Mouse (Mus musculus): ENCODE data around the gene Eya2. TPM values are rescaled to one million over a fixed set of nuclear protein-coding genes. Genes with fewer than 3 reads are reported as not detected.

Eya2 gene
- polyA plus RNA-seq, 1 experiment from 2014 or later = 3.5 TPM

GRCm38 (mm10) chr2:165667096-165667495 is 72.3 kb downstream of the Eya2 start:
- H3K9ac ChIP-seq (replicated peaks; ENCODE audit: low read depth, low read length) = no peak overlapping the region
- H3K27ac ChIP-seq (ENCODE audit: low read length) = no peak overlapping the region
- no peak for ATAC-seq
- H3K9me3 ChIP-seq (ENCODE audit: control insufficient read depth, low read length) = no peaks in the 10 kb centered on the region
- WGBS = 84% methylated on average over 2 of the region's 2 CpGs
- H3K27me3 ChIP-seq (replicated peaks; ENCODE audit: control insufficient read depth, insufficient read depth, low read length) = no peaks in the 10 kb centered on the region
- no peak overlapping the region for H3K4me3 ChIP-seq (replicated peaks; ENCODE audit: low read length)
- no peak overlapping the region for H3K4me2 ChIP-seq (ENCODE audit: low read length)
- no peaks in the 10 kb centered on the region for H3K4me1 ChIP-seq (replicated peaks; ENCODE audit: control insufficient read depth, insufficient read depth, low read length)
- H3K36me3 ChIP-seq (ENCODE audit: control insufficient read depth, insufficient read depth) = no peaks in the 10 kb centered on the region

GRCm38 (mm10) chr2:165682719-165683118 is 87.9 kb downstream of the Eya2 start:
- 10% methylated on average over 4 of the region's 6 CpGs for WGBS
- no peaks in the 10 kb centered on the region for H3K27me3 ChIP-seq (replicated peaks; ENCODE audit: control insufficient read depth, insufficient read depth, low read length)
- H3K27ac ChIP-seq (ENCODE audit: low read length) = no peak overlapping the region
- H3K4me2 ChIP-seq (ENCODE audit: low read length) = no peak overlapping the region
- H3K9ac ChIP-seq (replicated peaks; ENCODE audit: low read depth, low read length) = no peak overlapping the region
- no peaks in the 10 kb centered on the region for H3K36me3 ChIP-seq (ENCODE audit: control insufficient read depth, insufficient read depth)
- H3K4me1 ChIP-seq (replicated peaks; ENCODE audit: control insufficient read depth, insufficient read depth, low read length) = peaks cover 4% of the 10 kb centered on the region; the same call in 1 of the 2 replicates
- no peak for ATAC-seq
- H3K4me3 ChIP-seq (replicated peaks; ENCODE audit: low read length) = no peak overlapping the region
- no peaks in the 10 kb centered on the region for H3K9me3 ChIP-seq (ENCODE audit: control insufficient read depth, low read length)

GRCm38 (mm10) chr2:165687516-165687915 is 92.7 kb downstream of the Eya2 start:
- H3K27me3 ChIP-seq (replicated peaks; ENCODE audit: control insufficient read depth, insufficient read depth, low read length) = no peaks in the 10 kb centered on the region
- H3K4me3 ChIP-seq (replicated peaks; ENCODE audit: low read length) = no peak overlapping the region
- H3K9me3 ChIP-seq (ENCODE audit: control insufficient read depth, low read length) = no peaks in the 10 kb centered on the region
- peaks cover 5% of the 10 kb centered on the region; the same call in 1 of the 2 replicates for H3K4me1 ChIP-seq (replicated peaks; ENCODE audit: control insufficient read depth, insufficient read depth, low read length)
- H3K36me3 ChIP-seq (ENCODE audit: control insufficient read depth, insufficient read depth) = no peaks in the 10 kb centered on the region
- WGBS = 40% methylated on average over 8 of the region's 8 CpGs
- no peak for ATAC-seq
- no peak overlapping the region for H3K27ac ChIP-seq (ENCODE audit: low read length)
- H3K4me2 ChIP-seq (ENCODE audit: low read length) = no peak overlapping the region
- H3K9ac ChIP-seq (replicated peaks; ENCODE audit: low read depth, low read length) = no peak overlapping the region

- H3K9me3 ChIP-seq (ENCODE audit: control insufficient read depth, low read length) = no peaks in the 10 kb centered on the region
- 0 out of 2 replicates have a peak, but pooled peaks cover 2% of the 10 kb centered on the region for H3K4me1 ChIP-seq (replicated peaks; ENCODE audit: control insufficient read depth, insufficient read depth, low read length)
- H3K36me3 ChIP-seq (ENCODE audit: control insufficient read depth, insufficient read depth) = no peaks in the 10 kb centered on the region
- no peak overlapping the region for H3K27ac ChIP-seq (ENCODE audit: low read length)
- H3K9ac ChIP-seq (replicated peaks; ENCODE audit: low read depth, low read length) = no peak overlapping the region
- ATAC-seq = no peak
- H3K27me3 ChIP-seq (replicated peaks; ENCODE audit: control insufficient read depth, insufficient read depth, low read length) = no peaks in the 10 kb centered on the region
- H3K4me3 ChIP-seq (replicated peaks; ENCODE audit: low read length) = no peak overlapping the region
- 95% methylated on average over 4 of the region's 4 CpGs for WGBS
- no peak overlapping the region for H3K4me2 ChIP-seq (ENCODE audit: low read length)
Observed at GRCm38 (mm10) chr2:165688896-165689295, 94.1 kb downstream of the Eya2 start.

GRCm38 (mm10) chr2:165691016-165691415 is 96.2 kb downstream of the Eya2 start:
- WGBS = 87% methylated on average over 3 of the region's 3 CpGs
- H3K4me3 ChIP-seq (replicated peaks; ENCODE audit: low read length) = no peak overlapping the region

GRCm38 (mm10) chr2:165692944-165693660 is 98.3 kb downstream of the Eya2 start:
- H3K9me3 ChIP-seq (ENCODE audit: control insufficient read depth, low read length) = no peaks in the 10 kb centered on the region
- H3K4me3 ChIP-seq (replicated peaks; ENCODE audit: low read length) = no peak overlapping the region
- 68% methylated on average over 4 of the region's 4 CpGs for WGBS
- H3K27me3 ChIP-seq (replicated peaks; ENCODE audit: control insufficient read depth, insufficient read depth, low read length) = no peaks in the 10 kb centered on the region
- no peak overlapping the region for H3K27ac ChIP-seq (ENCODE audit: low read length)
- H3K36me3 ChIP-seq (ENCODE audit: control insufficient read depth, insufficient read depth) = no peaks in the 10 kb centered on the region
- no peak overlapping the region for H3K4me2 ChIP-seq (ENCODE audit: low read length)
- no peak for ATAC-seq
- H3K4me1 ChIP-seq (replicated peaks; ENCODE audit: control insufficient read depth, insufficient read depth, low read length) = 0 out of 2 replicates have a peak, but pooled peaks cover 2% of the 10 kb centered on the region
- H3K9ac ChIP-seq (replicated peaks; ENCODE audit: low read depth, low read length) = no peak overlapping the region

More at GRCm38 (mm10) chr2:165691016-165691415, 96.2 kb downstream of the Eya2 start:
- H3K36me3 ChIP-seq (ENCODE audit: control insufficient read depth, insufficient read depth) = no peaks in the 10 kb centered on the region
- no peaks in the 10 kb centered on the region for H3K27me3 ChIP-seq (replicated peaks; ENCODE audit: control insufficient read depth, insufficient read depth, low read length)
- no peak overlapping the region for H3K27ac ChIP-seq (ENCODE audit: low read length)
- H3K4me1 ChIP-seq (replicated peaks; ENCODE audit: control insufficient read depth, insufficient read depth, low read length) = 0 out of 2 replicates have a peak, but pooled peaks cover 2% of the 10 kb centered on the region
- no peak overlapping the region for H3K4me2 ChIP-seq (ENCODE audit: low read length)
- H3K9ac ChIP-seq (replicated peaks; ENCODE audit: low read depth, low read length) = no peak overlapping the region
- no peak for ATAC-seq
- no peaks in the 10 kb centered on the region for H3K9me3 ChIP-seq (ENCODE audit: control insufficient read depth, low read length)

- no peak overlapping the region for H3K4me2 ChIP-seq (ENCODE audit: low read length)
- 97% methylated on average over 6 of the region's 6 CpGs for WGBS
- no peak for ATAC-seq
- no peak overlapping the region for H3K27ac ChIP-seq (ENCODE audit: low read length)
- H3K4me1 ChIP-seq (replicated peaks; ENCODE audit: control insufficient read depth, insufficient read depth, low read length) = 0 out of 2 replicates have a peak, but pooled peaks cover 2% of the 10 kb centered on the region
- no peaks in the 10 kb centered on the region for H3K36me3 ChIP-seq (ENCODE audit: control insufficient read depth, insufficient read depth)
- H3K4me3 ChIP-seq (replicated peaks; ENCODE audit: low read length) = no peak overlapping the region
- H3K9ac ChIP-seq (replicated peaks; ENCODE audit: low read depth, low read length) = no peak overlapping the region
- no peaks in the 10 kb centered on the region for H3K27me3 ChIP-seq (replicated peaks; ENCODE audit: control insufficient read depth, insufficient read depth, low read length)
- no peaks in the 10 kb centered on the region for H3K9me3 ChIP-seq (ENCODE audit: control insufficient read depth, low read length)
Observed at GRCm38 (mm10) chr2:165694767-165695166, 99.9 kb downstream of the Eya2 start.

GRCm38 (mm10) chr2:165700252-165700908 is 105.5 kb downstream of the Eya2 start:
- H3K36me3 ChIP-seq (ENCODE audit: control insufficient read depth, insufficient read depth) = no peaks in the 10 kb centered on the region
- no peak overlapping the region for H3K9ac ChIP-seq (replicated peaks; ENCODE audit: low read depth, low read length)
- no peaks in the 10 kb centered on the region for H3K9me3 ChIP-seq (ENCODE audit: control insufficient read depth, low read length)
- no peaks in the 10 kb centered on the region for H3K27me3 ChIP-seq (replicated peaks; ENCODE audit: control insufficient read depth, insufficient read depth, low read length)
- H3K4me3 ChIP-seq (replicated peaks; ENCODE audit: low read length) = no peak overlapping the region
- H3K4me1 ChIP-seq (replicated peaks; ENCODE audit: control insufficient read depth, insufficient read depth, low read length) = no peaks in the 10 kb centered on the region
- ATAC-seq = no peak
- 64% methylated on average over 19 of the region's 19 CpGs for WGBS
- H3K27ac ChIP-seq (ENCODE audit: low read length) = no peak overlapping the region
- no peak overlapping the region for H3K4me2 ChIP-seq (ENCODE audit: low read length)

GRCm38 (mm10) chr2:165703033-165703805 is 108.4 kb downstream of the Eya2 start:
- Histone ChIP-seq H3K9ac (replicated peaks; ENCODE audit: low read depth, low read length) (no peak overlapping the region), H3K36me3 (ENCODE audit: control insufficient read depth, insufficient read depth) (no peaks in the 10 kb centered on the region), H3K27ac (ENCODE audit: low read length) (no peak overlapping the region), H3K4me3 (replicated peaks; ENCODE audit: low read length) (no peak overlapping the region), H3K4me2 (ENCODE audit: low read length) (no peak overlapping the region), H3K4me1 (replicated peaks; ENCODE audit: control insufficient read depth, insufficient read depth, low read length) (no peaks in the 10 kb centered on the region), H3K27me3 (replicated peaks; ENCODE audit: control insufficient read depth, insufficient read depth, low read length) (no peaks in the 10 kb centered on the region), H3K9me3 (ENCODE audit: control insufficient read depth, low read length) (no peaks in the 10 kb centered on the region)
- no peak for ATAC-seq
- WGBS = 60% methylated on average over 9 of the region's 9 CpGs
